Mouse (Mus musculus): ENCODE measurements around the gene Ccr8.

- TF ChIP-seq GATA1 (IDR thresholded peaks at IDR 0.05; ENCODE audit: borderline replicate concordance, low read length) = no peak
- TF ChIP-seq FLI1 (IDR thresholded peaks at IDR 0.05; ENCODE audit: low read length) = no peak
Observed at GRCm38 (mm10) chr9:120056201-120056600, 35.7 kb upstream of the Ccr8 start.

Data from megakaryocyte, embryonic 14.5 days (primary cell).